Mouse (Mus musculus) colon, adult 2 months (tissue): ENCODE data around the gene Ccdc177. TPM values are rescaled to one million over a fixed set of nuclear protein-coding genes. Genes with fewer than 3 reads are reported as not detected.

Experiments used
- polyA plus RNA-seq: library from polyadenylated mRNA; depleted of rRNA; stranded (reverse); fragments of >200 nt; gene quantifications from 2 replicates; pipeline ENCODE4 v1.2.3, GENCODE M21; 2012; rRNA removed

Gene Ccdc177
- 0.13 and 0.14 TPM in 2 replicates for polyA plus RNA-seq

DNA sequence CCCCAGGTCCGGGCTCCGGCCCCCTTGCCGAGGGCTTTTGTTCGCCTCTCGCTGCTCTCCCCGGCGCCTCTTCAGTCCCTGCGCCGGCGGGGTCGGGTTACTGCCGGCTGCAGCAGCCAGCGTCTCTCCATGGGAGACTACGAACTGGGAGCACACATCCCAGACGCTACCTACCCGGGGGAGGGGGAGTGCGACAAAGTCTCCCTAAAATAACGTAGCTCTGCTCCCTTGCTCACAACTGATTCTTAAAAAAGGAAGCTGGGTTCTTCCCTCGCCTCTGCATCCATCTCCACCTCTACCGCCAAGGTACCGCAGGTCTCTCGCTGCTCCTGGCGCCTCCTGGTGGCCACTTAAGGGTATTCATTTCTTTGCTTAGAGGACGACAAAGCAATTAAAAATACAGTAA lies at the start of gene Ccdc177:
Gene Ccdc177, minus strand, starts transcription at position 292 of the 406 bp plus-strand sequence.

DNA sequence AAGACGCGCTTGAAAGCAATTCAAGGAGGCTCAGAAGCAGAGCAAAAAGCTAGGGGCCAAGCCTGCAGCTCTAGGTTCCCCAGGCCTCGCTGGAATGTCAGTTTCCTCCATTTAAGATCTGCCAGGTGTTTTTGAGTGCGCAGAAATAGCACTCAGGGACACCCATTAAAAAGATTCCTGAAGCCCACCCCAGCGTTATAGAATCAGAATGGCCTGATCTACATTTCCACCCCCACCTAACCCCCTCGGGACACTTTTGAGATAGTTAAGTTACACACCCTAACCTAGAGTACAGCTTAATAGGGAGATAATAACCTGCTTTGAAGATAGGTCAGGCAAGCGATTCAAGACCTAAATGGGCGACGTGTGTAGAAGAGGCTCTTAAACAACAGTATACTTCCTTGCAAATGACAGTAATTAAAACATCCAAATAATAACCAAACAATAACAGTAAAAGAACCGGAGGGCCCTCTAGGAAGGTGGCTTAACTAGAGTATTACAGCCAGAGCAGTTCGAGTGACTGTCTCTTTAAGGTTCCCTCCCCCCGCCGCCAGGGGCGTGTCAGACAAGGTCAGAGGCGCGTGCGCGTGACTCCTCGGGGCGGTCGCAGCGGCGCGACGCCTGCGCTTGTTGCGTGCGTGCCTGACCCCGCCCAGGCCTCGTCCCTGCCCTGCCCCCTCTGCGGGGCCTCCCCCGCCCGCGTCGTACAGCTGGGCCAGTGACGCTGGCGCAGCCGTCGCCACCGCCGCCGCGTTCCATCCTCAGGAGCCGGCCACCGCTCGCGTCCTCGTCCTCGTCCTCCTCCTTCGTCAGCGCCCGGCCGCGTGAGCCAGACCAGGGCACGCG lies 29.6 kb upstream of the Ccdc177 start, which contains the start of gene Susd6:
Gene Susd6, plus strand, starts transcription at position 662 of the 846 bp plus-strand sequence.

Other genes with a start within 250 kb of the Ccdc177 start
- gene Galnt16, start 242.4 kb downstream of the Ccdc177 start, polyA plus RNA-seq, result 2.2 and 2.3 TPM in 2 replicates
- gene Slc39a9, start 116.8 kb downstream of the Ccdc177 start, polyA plus RNA-seq, result 90.4 and 93.9 TPM in 2 replicates
- 14.9 and 20.7 TPM in 2 replicates for gene Erh, start 116.3 kb downstream of the Ccdc177 start, polyA plus RNA-seq
- gene Plekhd1, start 68.1 kb downstream of the Ccdc177 start, polyA plus RNA-seq, result 4.6 and 5.1 TPM in 2 replicates
- gene Susd6, start 29.8 kb upstream of the Ccdc177 start, polyA plus RNA-seq, result 72.5 and 91.5 TPM in 2 replicates
- gene Srsf5, start 184.8 kb upstream of the Ccdc177 start, polyA plus RNA-seq, result 182 and 242 TPM in 2 replicates
- 0.10 TPM in 1 of 2 replicates, not detected in the other for gene Slc10a1, start 208.0 kb upstream of the Ccdc177 start, polyA plus RNA-seq